Mouse (Mus musculus) T-cell, adult 2 months (primary cell): ENCODE results near the gene Usp24.

Experiments
- DNase-seq: peaks from one replicate; pipeline ENCODE4 v3.0.0; 2022; ENCODE audit warnings: low spot score

Usp24 gene

DNA sequence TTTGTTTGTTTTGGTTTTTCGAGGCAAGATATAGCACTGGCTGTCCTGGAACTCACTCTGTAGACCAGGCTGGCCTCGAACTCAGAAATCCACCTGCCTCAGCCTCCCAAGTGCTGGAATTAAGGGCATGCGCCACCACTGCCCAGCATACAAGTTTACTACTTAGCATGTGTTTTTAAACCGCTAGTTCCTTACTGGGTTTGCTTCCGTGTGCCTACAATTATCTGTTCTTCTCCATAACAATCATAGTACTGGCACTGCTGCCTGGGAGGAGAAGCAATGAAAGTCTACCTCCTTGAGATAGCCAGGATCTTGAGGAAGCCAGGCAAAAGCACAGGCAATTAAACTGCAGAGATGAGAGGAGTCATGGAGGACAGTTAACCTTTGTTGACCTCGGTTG lies 112.6 kb downstream of the Usp24 start:
- no peak for DNase-seq

DNA sequence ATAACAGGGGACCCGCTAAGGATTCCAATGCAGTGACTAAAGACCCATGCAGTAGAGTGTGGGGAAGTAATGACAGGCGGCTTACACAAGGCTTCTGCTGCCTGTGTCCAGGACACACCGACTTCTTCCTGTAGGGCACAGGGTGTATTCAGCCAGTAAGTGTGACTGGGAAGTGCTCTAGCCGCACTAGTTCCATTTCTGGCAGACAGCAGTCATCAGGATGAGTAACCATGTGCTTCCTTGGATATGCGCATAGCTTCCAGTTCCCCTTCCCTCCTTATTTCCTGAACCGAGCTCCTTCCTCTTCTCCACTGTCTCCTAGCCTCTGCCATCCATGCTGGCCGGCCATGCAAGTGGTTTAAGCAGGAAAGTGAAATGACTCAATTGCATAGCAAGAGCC lies 113.1 kb downstream of the Usp24 start:
- no peak for DNase-seq

DNA sequence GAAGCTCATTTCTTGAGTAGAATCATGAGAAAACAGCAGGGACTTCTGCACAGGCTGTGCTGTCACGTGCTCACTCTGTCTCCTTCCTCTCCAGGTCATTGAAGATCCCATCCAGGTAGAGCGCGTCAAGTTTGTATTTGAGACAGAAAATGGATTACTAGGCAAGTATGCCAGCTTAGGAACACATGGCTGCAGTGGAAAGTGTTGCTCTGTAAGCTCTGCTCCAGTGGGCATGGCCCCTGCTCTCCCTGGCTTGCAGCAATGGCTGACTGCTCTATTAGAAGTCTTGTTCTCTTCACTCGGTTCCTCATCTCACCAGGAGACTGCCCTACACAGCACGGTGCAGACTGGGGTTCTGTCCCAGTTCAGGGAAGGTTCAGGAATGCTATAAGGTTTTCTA lies 114.4 kb downstream of the Usp24 start:
- no peak for DNase-seq

DNA sequence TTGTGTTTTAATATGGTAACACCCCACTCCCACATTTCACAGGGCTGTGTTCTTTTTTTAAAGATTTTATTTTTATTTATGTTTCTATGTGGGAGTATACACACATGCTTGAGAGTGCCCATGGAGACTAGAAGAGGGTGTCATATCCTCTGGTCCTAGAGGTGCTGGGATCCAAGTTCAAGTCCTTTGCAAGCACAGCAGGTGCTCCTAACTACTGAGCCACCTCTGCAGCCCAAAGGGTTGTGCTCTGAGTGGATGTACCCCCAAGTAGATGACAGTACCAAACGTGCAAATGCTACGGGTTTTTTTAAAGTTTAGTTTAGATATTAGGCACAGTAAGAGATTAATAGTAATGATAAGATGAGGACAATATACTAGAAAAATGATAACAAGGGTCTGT lies 119.4 kb downstream of the Usp24 start:
- DNase-seq, result no peak

DNA sequence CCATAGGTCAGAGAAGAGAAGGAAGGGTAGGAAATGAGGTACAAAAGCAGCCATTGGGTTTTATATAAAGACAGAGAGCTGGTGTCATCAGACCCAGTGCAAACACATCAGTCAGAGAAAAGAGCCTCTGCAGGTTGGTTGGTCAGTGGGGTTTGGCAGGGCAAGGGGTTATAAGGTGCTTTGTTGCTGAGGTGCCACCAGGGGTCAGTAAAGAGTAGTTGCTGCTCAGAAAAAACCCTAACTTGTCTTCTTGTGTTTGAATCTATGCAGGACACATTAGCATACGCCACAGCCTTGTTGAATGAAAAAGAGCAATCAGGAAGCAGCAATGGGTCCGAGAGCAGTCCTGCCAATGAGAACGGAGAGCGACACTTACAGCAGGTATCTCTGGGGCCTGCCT lies 120.5 kb downstream of the Usp24 start:
- DNase-seq, result no peak

DNA sequence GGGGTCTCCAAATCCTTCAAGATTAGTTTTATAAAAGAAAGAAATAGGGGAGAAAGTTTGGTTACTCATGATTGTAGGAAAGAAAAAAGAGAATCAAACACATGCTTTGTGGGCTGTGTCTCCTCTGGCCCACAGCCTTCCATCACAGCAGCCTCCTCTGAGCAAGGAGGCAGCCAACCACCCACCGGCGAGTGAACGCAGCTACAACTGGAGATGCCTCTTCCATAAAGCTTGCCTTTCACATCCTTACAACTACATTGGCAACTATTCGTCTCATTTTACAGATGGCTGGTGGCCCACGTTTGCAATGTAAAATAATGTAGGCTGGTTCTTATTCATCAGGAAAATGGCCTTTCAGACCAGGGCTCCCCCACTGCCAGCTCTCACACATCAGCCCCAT lies 121.2 kb downstream of the Usp24 start:
- no peak for DNase-seq

DNA sequence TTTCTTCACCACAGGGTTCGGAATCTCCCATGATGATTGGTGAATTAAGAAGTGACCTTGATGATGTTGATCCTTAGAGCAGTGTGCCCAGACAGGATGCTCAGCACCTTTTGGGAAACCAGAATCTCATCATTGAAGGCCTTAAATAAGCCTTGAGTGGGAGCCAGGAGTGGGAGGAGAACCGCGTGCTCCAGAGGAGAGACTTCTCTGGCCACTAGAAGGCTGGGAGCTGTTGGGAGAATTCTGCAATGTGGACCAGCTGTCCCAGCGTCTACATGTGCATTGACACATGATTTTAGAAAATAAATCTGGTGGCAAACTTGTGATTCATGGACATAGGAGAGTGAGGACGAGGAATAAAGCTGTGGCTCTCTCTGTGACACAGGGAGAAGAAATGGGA lies 122.8 kb downstream of the Usp24 start:
- no peak for DNase-seq

DNA sequence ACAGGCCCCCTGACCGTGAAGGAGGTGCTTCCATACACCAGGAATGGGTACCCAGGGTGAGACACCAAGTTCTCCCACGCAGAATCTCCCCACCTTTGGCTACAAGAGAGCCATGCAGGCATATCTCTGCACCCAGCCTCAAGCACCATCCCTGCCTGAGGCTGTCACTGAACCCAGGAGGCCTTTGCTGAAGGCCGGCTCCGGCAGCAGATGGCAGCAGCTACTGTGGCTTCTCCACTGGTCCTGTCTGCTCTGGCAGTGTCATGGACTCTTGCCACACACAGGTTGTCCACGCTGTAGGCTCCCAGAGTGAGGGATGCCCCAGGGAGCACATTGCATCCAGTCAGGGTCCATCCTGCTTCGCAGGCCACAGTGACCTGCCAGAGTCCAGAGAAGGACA lies 127.2 kb downstream of the Usp24 start:
- no peak for DNase-seq

DNA sequence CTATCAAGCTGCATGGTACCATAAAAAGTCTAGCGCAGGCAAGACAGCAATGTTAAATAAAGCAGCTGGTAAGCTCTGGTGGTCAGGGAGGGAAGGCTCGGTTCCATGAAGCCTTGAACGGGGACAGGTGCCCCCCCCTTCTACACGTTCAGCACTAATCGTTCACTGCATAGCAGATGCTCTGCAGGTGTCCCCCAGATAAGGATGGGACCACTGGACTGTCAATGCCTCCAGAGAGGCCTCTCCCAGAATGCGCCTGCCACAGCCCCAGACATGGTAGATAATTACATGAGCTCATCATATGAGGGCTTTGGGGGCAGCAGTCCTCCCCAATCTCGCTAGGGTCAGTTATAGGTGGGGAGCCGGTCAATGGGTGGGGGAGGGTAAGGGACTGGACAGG lies 133.3 kb downstream of the Usp24 start:
- DNase-seq, result no peak

DNA sequence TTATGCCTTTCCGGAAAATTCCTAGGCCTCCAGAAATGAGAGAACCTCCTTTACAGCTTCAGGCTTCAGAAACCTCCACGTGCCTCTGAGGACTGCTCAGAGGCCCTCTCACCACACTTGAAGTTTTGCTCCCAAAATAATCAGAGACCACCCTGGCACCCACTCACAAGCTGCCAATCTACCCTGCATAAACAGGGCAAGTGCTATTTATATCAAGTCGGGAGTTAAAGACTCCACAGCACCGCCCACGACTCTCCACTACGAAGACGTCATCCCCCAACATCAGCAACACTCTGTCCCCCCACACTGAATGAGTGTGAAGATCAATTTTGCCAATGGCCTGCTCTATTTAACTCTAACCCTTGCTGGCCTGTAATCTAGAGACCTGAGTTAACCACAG lies 136.4 kb downstream of the Usp24 start:
- DNase-seq, result no peak

DNA sequence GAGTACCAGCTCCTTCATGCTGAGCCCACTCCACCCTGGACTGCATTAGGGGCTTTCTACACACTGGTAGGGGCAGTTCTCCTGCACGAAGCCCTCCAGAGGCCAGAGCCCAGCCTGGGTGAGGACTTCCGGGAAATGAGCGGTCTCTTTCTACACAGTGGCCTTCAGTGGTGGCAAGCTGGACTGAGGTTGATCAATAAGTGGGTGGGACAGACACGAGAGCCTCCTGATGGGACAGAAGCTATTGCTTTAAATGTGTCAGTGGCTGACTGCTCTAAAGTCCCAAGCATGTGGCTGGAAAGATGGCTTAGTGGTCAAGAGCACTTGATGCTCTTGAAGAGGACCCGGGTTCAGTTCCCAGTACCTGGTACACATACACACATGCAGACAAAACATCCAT lies 137.1 kb downstream of the Usp24 start:
- DNase-seq, result no peak

DNA sequence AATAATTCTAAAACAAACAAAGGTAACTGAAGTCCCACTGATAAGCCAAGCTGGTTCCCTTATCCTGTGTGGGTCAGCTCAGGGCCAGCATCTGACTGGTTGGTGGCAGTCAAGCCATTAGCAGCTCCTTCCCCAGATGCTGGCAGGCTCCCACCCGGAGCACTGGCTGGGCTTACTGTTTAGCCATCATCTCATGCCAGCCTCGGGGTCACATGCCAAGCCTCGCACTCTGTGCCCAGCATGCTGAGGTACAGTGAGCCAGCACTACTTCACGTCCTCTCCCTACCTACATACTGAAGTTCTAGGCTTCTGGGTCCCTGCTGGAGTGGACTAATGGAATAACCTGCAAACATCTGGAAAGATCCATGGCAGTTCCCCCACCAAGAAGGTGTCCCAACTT lies 137.5 kb downstream of the Usp24 start:
- DNase-seq, result no peak

DNA sequence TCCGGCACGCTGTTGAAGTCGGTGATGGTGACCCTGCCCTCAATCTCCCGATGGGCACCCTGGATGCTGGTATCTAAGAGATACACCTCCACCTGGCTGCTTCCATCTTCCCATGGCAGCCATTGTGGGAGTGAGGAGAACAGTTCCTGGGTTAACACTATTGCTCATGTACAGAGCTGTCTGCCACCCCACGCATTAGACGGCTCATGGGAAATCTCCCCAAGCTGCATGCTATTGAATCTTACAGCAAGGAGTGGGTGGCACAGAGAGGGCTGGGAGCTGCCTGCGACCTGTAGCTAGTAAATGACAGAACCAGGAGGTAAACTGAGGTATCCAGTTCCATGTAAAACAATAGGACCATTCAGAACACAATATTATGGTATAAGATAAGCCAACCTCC lies 138.5 kb downstream of the Usp24 start:
- no peak for DNase-seq

DNA sequence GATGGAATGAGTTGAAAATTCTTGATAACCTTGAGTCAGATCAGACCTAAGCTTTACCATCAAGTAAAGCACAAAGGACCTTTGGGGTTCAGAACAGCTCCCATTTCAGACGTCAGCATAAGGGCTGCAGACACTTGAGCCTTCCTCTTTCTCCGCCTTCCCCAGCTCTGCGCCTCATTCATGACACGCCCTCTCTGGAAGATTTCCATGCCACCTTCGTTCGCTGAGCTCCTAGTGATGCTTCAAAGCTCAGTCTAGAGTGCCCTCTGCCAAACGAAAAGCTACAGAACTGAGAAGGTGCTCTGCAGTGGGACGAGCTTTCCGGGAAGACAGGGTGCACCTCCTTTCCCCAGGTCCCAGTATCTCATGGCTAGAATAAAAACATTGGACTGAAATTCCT lies 146.0 kb downstream of the Usp24 start:
- no peak for DNase-seq

DNA sequence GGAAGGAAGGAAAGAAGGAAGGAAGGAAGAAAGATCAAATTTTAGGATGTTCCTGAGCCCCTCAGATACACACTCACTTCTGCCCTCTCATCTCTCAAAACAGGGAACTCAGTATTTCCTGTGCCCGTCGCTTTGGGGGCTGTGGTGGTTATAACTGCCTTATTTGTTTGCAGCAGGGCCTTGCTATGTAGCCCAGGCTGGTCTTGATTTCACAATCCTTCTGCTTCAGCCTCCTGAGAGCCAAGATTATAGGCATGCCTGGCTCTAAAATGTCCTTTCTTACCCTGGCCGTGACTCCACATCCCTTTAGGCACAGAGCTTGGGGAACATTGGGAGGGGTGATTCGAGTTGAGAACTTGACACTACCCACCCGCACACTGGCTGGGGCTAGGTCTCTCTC lies 146.5 kb downstream of the Usp24 start:
- DNase-seq, result no peak

DNA sequence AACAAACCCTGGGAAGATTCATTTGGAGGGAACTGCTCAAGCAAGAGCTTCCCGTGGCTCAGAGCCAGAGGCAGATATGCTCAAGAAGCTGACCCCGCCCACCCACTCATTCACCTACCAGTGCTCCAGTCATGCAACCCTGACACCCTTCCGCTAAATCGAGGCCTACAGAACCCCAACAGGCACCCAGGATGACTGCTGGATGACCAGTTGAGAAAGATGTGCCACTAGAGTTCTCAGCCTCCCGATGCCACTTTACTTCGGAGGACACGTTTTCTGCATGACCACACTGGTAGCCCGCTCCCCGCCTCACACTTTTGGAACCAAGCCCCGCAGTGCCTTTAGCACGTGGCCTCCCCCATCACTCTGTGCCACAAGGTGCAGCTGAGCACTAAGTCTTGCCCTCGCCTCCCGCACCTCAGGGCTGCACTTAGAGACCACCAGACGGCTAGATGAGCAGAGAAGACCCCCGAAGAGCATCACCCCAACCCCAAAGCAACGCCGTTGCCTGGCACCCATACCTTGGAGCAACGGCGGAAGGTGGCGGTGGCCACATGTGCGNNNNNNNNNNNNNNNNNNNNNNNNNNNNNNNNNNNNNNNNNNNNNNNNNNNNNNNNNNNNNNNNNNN lies 147.3 kb downstream of the Usp24 start:
- no peak for DNase-seq

DNA sequence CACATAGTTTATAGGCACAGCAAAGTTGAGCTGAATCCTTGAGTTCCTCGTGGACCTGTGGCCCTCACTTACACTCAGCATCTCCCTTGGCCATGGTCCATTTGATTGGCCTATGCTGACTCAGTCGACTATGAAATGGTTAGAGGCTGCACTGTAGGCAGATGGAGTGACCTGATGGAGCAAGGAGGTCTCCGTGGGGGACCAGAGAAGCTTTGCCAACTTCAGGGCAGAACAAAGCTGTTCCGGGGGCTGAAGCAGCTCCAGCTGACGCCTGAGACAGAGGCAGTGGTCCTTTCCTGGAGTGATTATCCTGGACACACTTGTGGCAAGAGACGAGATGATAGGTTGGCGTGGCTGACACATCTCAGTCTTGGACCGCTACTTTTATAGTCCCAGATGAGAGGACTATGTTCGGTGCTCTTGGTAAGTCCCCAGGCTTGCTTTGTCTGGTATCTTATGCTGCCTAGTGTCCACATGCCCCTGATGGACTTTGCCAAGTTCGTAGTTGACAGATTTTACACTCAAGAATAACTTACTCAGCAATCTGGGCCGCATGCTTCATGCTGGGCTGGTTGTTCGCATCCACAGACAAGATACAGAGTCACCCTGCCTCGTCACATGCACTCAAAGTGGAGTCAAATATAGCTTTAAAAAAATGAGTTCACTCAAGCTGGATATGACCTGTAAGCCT lies 151.6 kb downstream of the Usp24 start:
- DNase-seq, result no peak

DNA sequence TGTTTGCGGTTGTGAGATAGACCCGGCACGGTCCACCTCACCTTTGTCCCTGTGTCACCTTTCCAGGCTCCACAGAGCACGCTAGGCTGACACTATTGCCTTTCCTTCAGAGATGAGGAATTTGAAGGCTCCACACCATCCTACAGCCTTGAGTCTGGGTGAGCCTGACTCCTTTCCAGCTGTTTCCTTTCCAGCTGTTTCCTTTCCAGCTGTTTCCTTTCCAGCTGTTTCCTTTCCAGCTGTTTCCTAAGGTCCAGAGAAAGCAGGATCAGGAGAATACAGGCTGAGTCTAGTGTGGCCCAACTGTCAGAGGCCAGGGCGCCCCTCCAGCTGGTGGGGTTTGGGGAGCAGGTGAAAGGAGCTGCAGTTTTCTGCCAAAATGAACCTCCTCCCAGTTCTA lies 154.9 kb downstream of the Usp24 start:
- no peak for DNase-seq

DNA sequence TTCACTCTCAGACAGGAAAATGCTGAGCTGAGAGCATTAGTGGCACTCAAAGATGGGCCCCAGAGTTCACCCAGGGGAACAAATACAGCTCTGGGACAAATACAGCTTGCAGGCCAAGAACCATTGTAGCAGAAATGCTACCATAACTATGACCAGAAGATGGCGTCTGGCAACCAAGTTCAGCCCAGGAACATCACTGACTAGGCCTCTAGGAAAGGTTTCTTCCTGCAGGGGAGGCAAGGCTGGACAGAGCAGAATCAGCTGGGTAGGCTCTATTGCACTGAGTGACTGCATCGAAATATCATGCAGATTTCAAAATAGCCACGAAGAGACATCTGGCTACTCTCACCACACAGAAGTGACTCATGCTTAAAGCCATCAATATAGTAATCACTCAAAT lies 156.3 kb downstream of the Usp24 start:
- DNase-seq, result peak; percentile 6

DNA sequence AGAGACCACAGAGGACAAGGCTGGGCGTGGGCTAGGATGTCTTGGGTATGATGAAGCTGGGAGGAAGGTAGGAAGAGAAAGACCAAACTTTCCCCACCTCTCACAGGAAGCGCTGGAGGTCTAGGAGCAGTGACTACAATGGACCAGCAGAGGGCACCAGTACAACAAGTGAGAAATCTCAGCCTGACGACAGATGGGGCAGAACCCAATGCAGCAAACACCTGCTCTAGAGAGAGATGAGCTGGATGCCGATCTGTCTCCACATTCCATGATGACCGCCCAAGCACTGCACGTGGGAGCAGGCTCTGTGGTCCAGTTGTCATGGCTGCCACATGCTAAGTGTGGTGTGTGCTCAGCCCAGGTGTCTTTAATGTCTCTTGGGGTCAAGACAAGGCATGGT lies 158.2 kb downstream of the Usp24 start:
- peak; percentile 25 for DNase-seq

DNA sequence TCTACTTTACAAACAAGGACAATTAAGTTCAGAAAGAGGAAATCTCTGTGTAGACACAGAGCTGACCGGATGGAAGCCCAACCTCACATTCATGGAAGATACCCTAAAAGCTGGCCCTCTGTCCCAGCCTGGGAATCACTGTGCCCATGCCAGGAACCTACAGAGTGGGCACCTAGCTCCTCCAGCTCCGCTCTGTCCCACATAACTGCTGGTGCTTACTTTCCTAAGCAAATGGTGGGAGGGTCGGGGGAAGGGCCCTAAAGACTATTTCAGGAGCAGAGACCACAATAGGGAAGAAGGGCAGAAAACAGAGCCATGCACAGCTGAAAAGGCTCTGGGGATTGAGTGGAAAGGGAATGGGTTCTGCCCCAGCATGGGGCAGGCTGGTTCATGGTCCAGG lies 164.5 kb downstream of the Usp24 start:
- DNase-seq, result no peak

DNA sequence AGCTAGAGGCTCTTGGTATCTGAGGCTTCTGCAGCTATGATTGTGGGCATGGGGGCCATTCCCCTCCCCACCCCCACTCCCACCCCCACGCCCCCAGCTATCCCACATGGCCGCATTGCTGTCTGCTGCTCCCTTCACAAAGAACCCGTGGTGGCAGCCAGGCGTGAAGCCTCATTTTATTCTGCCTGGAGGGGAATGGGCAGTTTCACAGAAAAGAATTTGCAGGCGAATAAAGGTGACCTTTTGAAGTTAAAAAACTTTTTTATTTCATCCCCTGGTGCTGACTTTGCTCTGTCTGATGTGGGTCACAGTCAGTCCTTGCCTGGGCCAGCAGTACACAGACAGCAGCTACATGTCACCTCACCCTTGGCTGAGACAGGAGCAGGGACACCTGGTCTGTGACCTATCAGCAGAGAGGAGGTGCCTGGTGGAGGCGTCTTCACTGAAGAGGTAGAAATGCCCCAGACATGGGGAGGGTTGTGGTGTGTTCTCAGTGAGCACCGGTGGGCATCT lies 167.3 kb downstream of the Usp24 start:
- DNase-seq, result no peak

DNA sequence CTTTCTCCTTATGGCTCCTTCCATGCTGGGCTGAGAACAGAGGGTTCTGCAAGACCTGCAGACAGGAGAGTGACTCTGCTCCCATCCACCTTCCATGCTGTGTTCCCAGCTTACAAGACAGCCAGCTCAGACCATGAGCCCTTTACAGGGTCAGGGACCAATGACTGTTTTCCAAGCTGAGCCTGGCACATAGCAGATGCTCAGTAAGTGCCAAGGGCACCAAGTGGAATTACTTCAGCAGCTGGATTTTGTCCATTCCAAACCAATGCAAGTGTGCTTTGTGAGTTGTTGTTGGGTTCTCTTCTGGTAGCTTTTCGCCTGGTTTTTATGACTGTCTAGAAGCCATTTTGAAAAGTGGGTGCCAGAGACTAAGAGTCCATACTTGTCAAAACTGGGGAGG lies 167.8 kb downstream of the Usp24 start:
- DNase-seq, result no peak

DNA sequence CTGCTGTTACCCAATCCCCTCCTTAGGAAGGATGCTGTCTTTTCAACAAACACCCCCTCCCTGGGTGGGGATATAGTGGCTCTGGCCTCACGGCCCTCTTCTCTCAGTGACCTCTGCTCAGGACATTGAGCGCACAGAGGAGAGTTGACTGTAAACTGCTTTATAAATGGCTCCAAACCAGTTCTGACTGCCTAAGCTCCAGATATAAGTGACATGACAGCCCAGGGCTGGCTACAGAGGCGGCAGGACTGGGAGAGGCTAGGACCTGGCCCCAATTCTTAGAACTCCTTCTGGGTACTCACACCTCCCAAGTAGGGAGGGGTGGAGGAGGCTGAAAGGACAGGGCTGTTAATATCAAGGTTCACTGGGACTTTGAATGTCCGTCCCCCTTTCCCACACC lies 174.6 kb downstream of the Usp24 start:
- DNase-seq, result no peak
